Mouse (Mus musculus): Measurements from ENCODE around the gene Zfp953. TPM values are rescaled to one million over a fixed set of nuclear protein-coding genes. Genes with fewer than 3 reads are reported as not detected.

Gene Zfp953
- polyA plus RNA-seq, 1 experiment from 2014 or later = 0.68 TPM

Other genes with a start within 250 kb of the Zfp953 start
- gene Rslcan18, start 244.3 kb downstream of the Zfp953 start, polyA plus RNA-seq (2015; fragmentation: Nextera tagmentation; extraction: Ambion mirVana) = 0.10 TPM in 1 of 2 replicates, not detected in the other
- gene Zfp759, start 238.9 kb downstream of the Zfp953 start, polyA plus RNA-seq (2015; fragmentation: Nextera tagmentation; extraction: Ambion mirVana) = 4.1 and 4.2 TPM in 2 replicates
- 5.5 and 7.5 TPM in 2 replicates for gene Rsl1, start 187.4 kb downstream of the Zfp953 start, polyA plus RNA-seq (2015; fragmentation: Nextera tagmentation; extraction: Ambion mirVana)
- 2.6 and 3.1 TPM in 2 replicates for gene Zfp455, start 166.1 kb downstream of the Zfp953 start, polyA plus RNA-seq (2015; fragmentation: Nextera tagmentation; extraction: Ambion mirVana)
- 5.1 and 5.4 TPM in 2 replicates for gene Zfp458, start 82.1 kb downstream of the Zfp953 start, polyA plus RNA-seq (2015; fragmentation: Nextera tagmentation; extraction: Ambion mirVana)
- gene Zfp457, start 54.1 kb downstream of the Zfp953 start, polyA plus RNA-seq (2015; fragmentation: Nextera tagmentation; extraction: Ambion mirVana) = 0.84 and 1.1 TPM in 2 replicates
- gene Zfp595, start 28.0 kb downstream of the Zfp953 start, polyA plus RNA-seq (2015; fragmentation: Nextera tagmentation; extraction: Ambion mirVana) = 1.6 and 1.9 TPM in 2 replicates
- 0.44 TPM in 1 of 2 replicates, not detected in the other for gene Gm28044, start 69 bp downstream of the Zfp953 start, polyA plus RNA-seq (2015; fragmentation: Nextera tagmentation; extraction: Ambion mirVana)
- gene Gm28041, start 15.1 kb upstream of the Zfp953 start, polyA plus RNA-seq (2015; fragmentation: Nextera tagmentation; extraction: Ambion mirVana) = not detected in 2 replicates
- 0.55 and 0.72 TPM in 2 replicates for gene Zfp456, start 15.2 kb upstream of the Zfp953 start, polyA plus RNA-seq (2015; fragmentation: Nextera tagmentation; extraction: Ambion mirVana)
- gene Zfp429, start 39.2 kb upstream of the Zfp953 start, polyA plus RNA-seq (2015; fragmentation: Nextera tagmentation; extraction: Ambion mirVana) = 3.4 and 5.0 TPM in 2 replicates
- 0.21 and 0.58 TPM in 2 replicates for gene Zfp459, start 60.8 kb upstream of the Zfp953 start, polyA plus RNA-seq (2015; fragmentation: Nextera tagmentation; extraction: Ambion mirVana)
- 5.2 and 6.8 TPM in 2 replicates for gene Zfp874a, start 91.0 kb upstream of the Zfp953 start, polyA plus RNA-seq (2015; fragmentation: Nextera tagmentation; extraction: Ambion mirVana)
- gene Zfp874b, start 123.7 kb upstream of the Zfp953 start, polyA plus RNA-seq (2015; fragmentation: Nextera tagmentation; extraction: Ambion mirVana) = 2.0 and 2.5 TPM in 2 replicates
- 14.6 and 14.8 TPM in 2 replicates for gene Zfp58, start 139.9 kb upstream of the Zfp953 start, polyA plus RNA-seq (2015; fragmentation: Nextera tagmentation; extraction: Ambion mirVana)
- gene Gm26965, start 165.5 kb upstream of the Zfp953 start, polyA plus RNA-seq (2015; fragmentation: Nextera tagmentation; extraction: Ambion mirVana) = not detected in 2 replicates
- 36.4 and 39.7 TPM in 2 replicates for gene Zfp87, start 165.6 kb upstream of the Zfp953 start, polyA plus RNA-seq (2015; fragmentation: Nextera tagmentation; extraction: Ambion mirVana)
- gene Zfp748, start 193.2 kb upstream of the Zfp953 start, polyA plus RNA-seq (2015; fragmentation: Nextera tagmentation; extraction: Ambion mirVana) = 13.5 and 16.2 TPM in 2 replicates
- gene Zfp729b, start 249.1 kb upstream of the Zfp953 start, polyA plus RNA-seq (2015; fragmentation: Nextera tagmentation; extraction: Ambion mirVana) = 4.1 and 4.5 TPM in 2 replicates

Data from hindbrain, embryonic 13.5 days (tissue).